Mouse (Mus musculus) forebrain, postnatal 0 days (tissue): ENCODE data around the gene Brd4. TPM values are rescaled to one million over a fixed set of nuclear protein-coding genes. Genes with fewer than 3 reads are reported as not detected.

Experiments used
- ATAC-seq: fragments of 200-750 bp; cut with Nextera tagmentation; 2 replicates; pipeline ENCODE4 v1.8.0; 2017; ENCODE audit warnings: mild to moderate bottlenecking, moderate library complexity
- DNase-seq: peaks from one replicate; pipeline ENCODE4 v3.0.0-alpha.2; 2015
- H3K27ac ChIP-seq: fragments of 300-500 bp; sonication (generic); 2 replicates; pipeline ENCODE4 v1.5.1; 2014; ENCODE audit warnings: low read depth, mild to moderate bottlenecking, antibody characterized with exemption, low read length, moderate library complexity, mixed read lengths
- H3K27me3 ChIP-seq: fragments of 300-500 bp; sonication (generic); 2 replicates; pipeline ENCODE4 v1.6.1; 2014; ENCODE audit warnings: mild to moderate bottlenecking, low read length, mixed read lengths; ENCODE audit not compliant: insufficient read depth
- H3K36me3 ChIP-seq: fragments of 300-500 bp; sonication (generic); 2 replicates; pipeline ENCODE4 v1.6.1; 2014; ENCODE audit warnings: mild to moderate bottlenecking, moderate library complexity; ENCODE audit not compliant: insufficient read depth
- H3K4me1 ChIP-seq: fragments of 300-500 bp; sonication (generic); 2 replicates; pipeline ENCODE4 v1.6.1; 2014; ENCODE audit warnings: antibody characterized with exemption; ENCODE audit not compliant: insufficient read depth
- H3K4me2 ChIP-seq: fragments of 300-500 bp; sonication (generic); 2 replicates; pipeline ENCODE4 v1.6.1; 2014; ENCODE audit warnings: low read depth, mild to moderate bottlenecking, moderate library complexity
- H3K4me3 ChIP-seq: fragments of 300-500 bp; sonication (generic); 2 replicates; pipeline ENCODE4 v1.5.1; 2014; ENCODE audit warnings: low read depth, low read length, mixed read lengths
- H3K9ac ChIP-seq: fragments of 300-500 bp; sonication (generic); 2 replicates; pipeline ENCODE4 v1.6.1; 2014; ENCODE audit warnings: mild to moderate bottlenecking
- H3K9me3 ChIP-seq: fragments of 300-500 bp; sonication (generic); 2 replicates; pipeline ENCODE4 v1.6.1; 2016; ENCODE audit warnings: low read length
- CTCF ChIP-seq: sonication (generic); IDR thresholded peaks from 2 replicates; pipeline ENCODE4 v1.5.1; 2016; ENCODE audit warnings: antibody characterized with exemption, control low read depth, low read depth
- WGBS: fragments of 180-500 bp; shearing (Covaris S2); extraction: QIAGEN DNeasy Blood & Tissue Kit; methylation state at CpG from one replicate; pipeline ENCODE4 v1.1.7; 2014; 5-methylcytosine and 5-hydroxymethylcytosine counted together
- polyA plus RNA-seq: library from polyadenylated mRNA; unstranded; fragments of >200 nt; fragmentation: Nextera tagmentation; extraction: Ambion mirVana; gene quantifications from 2 replicates; pipeline ENCODE4 v1.2.1, GENCODE M21; 2015
- total RNA-seq: library from RNA; depleted of rRNA; stranded (reverse); fragments of >200 nt; gene quantifications from 2 replicates; pipeline ENCODE4 v1.2.3, GENCODE M21; 2014

Gene Brd4
- total and polyA plus RNA-seq, 2 experiments from 2014 or later: 37.7 to 85.6 TPM

GRCm38 (mm10) chr17:32320597-32321389 lies 36.3 kb upstream of the Brd4 start, which contains the start of gene Akap8:
Gene Akap8 (minus strand): TSS chr17:32321238.
- Histone ChIP-seq H3K27me3 (no peaks in the 10 kb centered on the region), H3K27ac (peak within 1 kb of the TSS; percentile 95), H3K9me3 (no peaks in the 10 kb centered on the region), H3K36me3 (peaks cover 29% of the 10 kb centered on the region), H3K4me3 (peak within 1 kb of the TSS; percentile 64), H3K9ac (peak within 1 kb of the TSS; percentile 83), H3K4me1 (peaks cover 5% of the 10 kb centered on the region; the same call in 1 of the 2 replicates), H3K4me2 (peak within 1 kb of the TSS; percentile 84)
- ATAC-seq (peak; percentile 98), DNase-seq (peak; percentile 99)
- peak; percentile 19; the same call in 1 of the 2 replicates for TF ChIP-seq CTCF
- 2% methylated on average over 81 of the region's 83 CpGs for WGBS

- Histone ChIP-seq H3K27me3 (no peaks in the 10 kb centered on the region), H3K4me2 (peak overlapping the region; percentile 84), H3K9ac (peak overlapping the region; percentile 83), H3K36me3 (peaks cover 35% of the 10 kb centered on the region), H3K4me3 (peak overlapping the region; percentile 64), H3K27ac (peak overlapping the region; percentile 95), H3K4me1 (peaks cover 5% of the 10 kb centered on the region; the same call in 1 of the 2 replicates), H3K9me3 (no peaks in the 10 kb centered on the region)
- DNase-seq (peak; percentile 42), ATAC-seq (no peak)
- no peak for TF ChIP-seq CTCF
- WGBS: under 1% methylated on average over 7 of the region's 7 CpGs
These were observed 35.4 kb upstream of the Brd4 start for GRCm38 (mm10) chr17:32319950-32320349.

- DNase-seq (no peak), ATAC-seq (no peak)
These were observed 33.2 kb upstream of the Brd4 start for GRCm38 (mm10) chr17:32317708-32318107.

GRCm38 (mm10) chr17:32317032-32317431 lies 32.5 kb upstream of the Brd4 start:
- no peaks in the 10 kb centered on the region for H3K27me3 ChIP-seq
- peaks cover 56% of the 10 kb centered on the region for H3K36me3 ChIP-seq
- ATAC-seq: no peak
- H3K9ac ChIP-seq: no peak overlapping the region
- H3K4me2 ChIP-seq: no peak overlapping the region
- no peaks in the 10 kb centered on the region for H3K9me3 ChIP-seq
- no peak for TF ChIP-seq CTCF
- no peak overlapping the region for H3K4me3 ChIP-seq
- no peak overlapping the region for H3K27ac ChIP-seq
- no peak for DNase-seq
- 85% methylated on average over 8 of the region's 8 CpGs for WGBS
- peaks cover 4% of the 10 kb centered on the region; the same call in 1 of the 2 replicates for H3K4me1 ChIP-seq

More at GRCm38 (mm10) chr17:32317708-32318107, 33.2 kb upstream of the Brd4 start:
- no peaks in the 10 kb centered on the region for H3K27me3 ChIP-seq
- WGBS: 86% methylated on average over 3 of the region's 3 CpGs
- H3K27ac ChIP-seq: no peak overlapping the region
- peaks cover 5% of the 10 kb centered on the region; the same call in 1 of the 2 replicates for H3K4me1 ChIP-seq
- H3K9me3 ChIP-seq: no peaks in the 10 kb centered on the region
- H3K4me3 ChIP-seq: no peak overlapping the region
- no peak for TF ChIP-seq CTCF
- H3K9ac ChIP-seq: no peak overlapping the region
- peaks cover 49% of the 10 kb centered on the region for H3K36me3 ChIP-seq
- no peak overlapping the region for H3K4me2 ChIP-seq

GRCm38 (mm10) chr17:32315560-32315959 lies 31.0 kb upstream of the Brd4 start:
- no peaks in the 10 kb centered on the region for H3K4me1 ChIP-seq
- H3K9ac ChIP-seq: no peak overlapping the region

DNA sequence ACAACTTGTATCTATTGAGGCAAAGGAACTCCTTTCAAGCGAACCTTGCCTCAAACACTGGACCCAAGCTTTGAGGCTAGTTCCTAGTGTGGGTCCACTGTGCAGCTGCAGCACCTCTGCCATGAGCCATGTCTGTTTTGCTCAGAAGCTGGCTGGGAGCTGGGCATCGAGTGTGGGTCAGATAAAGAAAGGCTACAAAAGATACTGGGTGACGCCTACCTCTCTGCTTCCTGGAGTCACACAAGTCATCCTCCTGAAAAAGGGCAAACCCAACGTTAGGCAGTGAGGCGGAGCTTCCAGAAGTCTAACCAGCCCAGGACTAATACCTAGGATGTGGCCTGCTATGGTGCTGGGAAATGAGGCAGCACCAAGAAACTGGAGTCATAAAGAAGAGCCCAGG lies 29.4 kb upstream of the Brd4 start:
- Histone ChIP-seq H3K4me3 (no peak overlapping the region), H3K9me3 (no peaks in the 10 kb centered on the region), H3K9ac (no peak overlapping the region), H3K27me3 (no peaks in the 10 kb centered on the region), H3K4me2 (no peak overlapping the region), H3K36me3 (peaks cover 86% of the 10 kb centered on the region), H3K27ac (no peak overlapping the region), H3K4me1 (no peaks in the 10 kb centered on the region)
- TF ChIP-seq CTCF: no peak
- DNase-seq: no peak
- ATAC-seq: no peak
- 86% methylated on average over 5 of the region's 5 CpGs for WGBS

More at GRCm38 (mm10) chr17:32315560-32315959, 31.0 kb upstream of the Brd4 start:
- DNase-seq (no peak), ATAC-seq (no peak)
- no peak overlapping the region for H3K27ac ChIP-seq
- H3K36me3 ChIP-seq: peaks cover 70% of the 10 kb centered on the region
- no peaks in the 10 kb centered on the region for H3K27me3 ChIP-seq
- H3K9me3 ChIP-seq: no peaks in the 10 kb centered on the region
- H3K4me3 ChIP-seq: no peak overlapping the region
- no peak for TF ChIP-seq CTCF
- 92% methylated on average over 5 of the region's 5 CpGs for WGBS
- H3K4me2 ChIP-seq: no peak overlapping the region

DNA sequence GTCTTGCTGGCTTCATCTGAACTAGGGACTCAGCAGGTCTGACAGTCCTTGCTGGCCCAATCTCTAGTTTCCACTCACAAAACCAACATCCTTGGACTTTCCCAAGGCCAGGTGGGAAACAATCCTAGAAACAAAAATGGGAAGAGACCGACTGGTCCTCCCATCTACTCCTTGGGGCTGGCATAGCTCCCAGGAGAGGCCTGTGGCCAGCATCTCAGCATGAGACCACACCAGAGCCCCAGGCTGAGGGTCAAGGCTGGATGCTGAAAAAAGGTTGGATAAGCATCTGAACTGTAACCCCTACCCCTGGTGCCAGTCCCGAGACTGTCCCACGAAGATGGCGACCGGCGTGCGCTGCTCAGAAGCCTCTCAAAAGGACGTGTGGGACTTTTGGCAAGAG lies 28.3 kb upstream of the Brd4 start:
- H3K4me1 ChIP-seq: no peaks in the 10 kb centered on the region
- H3K27me3 ChIP-seq: no peaks in the 10 kb centered on the region
- ATAC-seq (no peak), DNase-seq (no peak)
- H3K9ac ChIP-seq: no peak overlapping the region
- TF ChIP-seq CTCF: no peak
- H3K9me3 ChIP-seq: no peaks in the 10 kb centered on the region
- H3K36me3 ChIP-seq: peaks cover 95% of the 10 kb centered on the region
- H3K4me3 ChIP-seq: no peak overlapping the region
- H3K4me2 ChIP-seq: no peak overlapping the region
- no peak overlapping the region for H3K27ac ChIP-seq
- WGBS: 93% methylated on average over 8 of the region's 8 CpGs
